Mouse (Mus musculus): ENCODE data around the gene Abhd6. TPM values are rescaled to one million over a fixed set of nuclear protein-coding genes. Genes with fewer than 3 reads are reported as not detected.
"Not testable (repeated sequence)": the region's sequence is repeated elsewhere in the genome, so short reads cannot be mapped to it uniquely, and the experiment has no call there.

Gene Abhd6
- polyA plus RNA-seq, 1 experiment from 2014 or later, result 33.5 TPM

GRCm38 (mm10) chr14:8003093-8003670, 480 bp downstream of the Abhd6 start:
- ATAC-seq (peak; percentile 75), DNase-seq (ENCODE audit: low spot score) (peak; percentile 82)
- H3K27me3 ChIP-seq (replicated peaks; ENCODE audit: control insufficient read depth, insufficient read depth, low read length), result peaks cover 8% of the 10 kb centered on the region
- peaks cover 9% of the 10 kb centered on the region; the same call in 1 of the 2 replicates for H3K4me1 ChIP-seq (ENCODE audit: control insufficient read depth, insufficient read depth, low read length)
- under 1% methylated on average over 23 of the region's 23 CpGs for WGBS
- H3K9me3 ChIP-seq (replicated peaks; ENCODE audit: control insufficient read depth, low read length), result no peaks in the 10 kb centered on the region
- peak overlapping the region; percentile 56; the same call in 1 of the 2 replicates for H3K27ac ChIP-seq (ENCODE audit: low read depth, low read length)
- peak overlapping the region; percentile 62 for H3K4me3 ChIP-seq (ENCODE audit: low read depth, low read length)
- peak overlapping the region; percentile 68 for H3K4me2 ChIP-seq (ENCODE audit: low read length)
- peak overlapping the region; percentile 72 for H3K9ac ChIP-seq (ENCODE audit: low read length)
- no peaks in the 10 kb centered on the region for H3K36me3 ChIP-seq (ENCODE audit: control insufficient read depth, insufficient read depth, low read length)

- Histone ChIP-seq H3K4me3 (ENCODE audit: low read depth, low read length) (peak overlapping the region; percentile 62), H3K27ac (ENCODE audit: low read depth, low read length) (0 out of 2 replicates have a peak overlapping the region, but pooled peaks have one; percentile 56), H3K4me1 (ENCODE audit: control insufficient read depth, insufficient read depth, low read length) (peaks cover 9% of the 10 kb centered on the region; the same call in 1 of the 2 replicates), H3K9ac (ENCODE audit: low read length) (peak overlapping the region; percentile 72), H3K4me2 (ENCODE audit: low read length) (peak overlapping the region; percentile 68), H3K9me3 (replicated peaks; ENCODE audit: control insufficient read depth, low read length) (no peaks in the 10 kb centered on the region), H3K27me3 (replicated peaks; ENCODE audit: control insufficient read depth, insufficient read depth, low read length) (peaks cover 8% of the 10 kb centered on the region), H3K36me3 (ENCODE audit: control insufficient read depth, insufficient read depth, low read length) (no peaks in the 10 kb centered on the region)
- DNase-seq (ENCODE audit: low spot score), result no peak
- ATAC-seq, result no peak
- WGBS, result 41% methylated on average over 18 of the region's 18 CpGs
Measured at GRCm38 (mm10) chr14:8003727-8004670, 1.3 kb downstream of the Abhd6 start.

GRCm38 (mm10) chr14:8006061-8006460, 3.4 kb downstream of the Abhd6 start:
- H3K27me3 ChIP-seq (replicated peaks; ENCODE audit: control insufficient read depth, insufficient read depth, low read length); H3K9me3 ChIP-seq (replicated peaks; ENCODE audit: control insufficient read depth, low read length); H3K4me3 ChIP-seq (ENCODE audit: low read depth, low read length); H3K27ac ChIP-seq (ENCODE audit: low read depth, low read length); H3K9ac ChIP-seq (ENCODE audit: low read length); H3K36me3 ChIP-seq (ENCODE audit: control insufficient read depth, insufficient read depth, low read length); DNase-seq (ENCODE audit: low spot score); H3K4me1 ChIP-seq (ENCODE audit: control insufficient read depth, insufficient read depth, low read length); ATAC-seq; H3K4me2 ChIP-seq (ENCODE audit: low read length): not testable (repeated sequence)
- 68% methylated on average over 3 of the region's 3 CpGs for WGBS

GRCm38 (mm10) chr14:8007084-8007483, 4.4 kb downstream of the Abhd6 start:
- Histone ChIP-seq H3K4me2 (ENCODE audit: low read length) (no peak overlapping the region), H3K9ac (ENCODE audit: low read length) (no peak overlapping the region), H3K36me3 (ENCODE audit: control insufficient read depth, insufficient read depth, low read length) (no peaks in the 10 kb centered on the region), H3K27ac (ENCODE audit: low read depth, low read length) (no peak overlapping the region), H3K27me3 (replicated peaks; ENCODE audit: control insufficient read depth, insufficient read depth, low read length) (no peaks in the 10 kb centered on the region), H3K4me1 (ENCODE audit: control insufficient read depth, insufficient read depth, low read length) (peaks cover 9% of the 10 kb centered on the region; the same call in 1 of the 2 replicates), H3K9me3 (replicated peaks; ENCODE audit: control insufficient read depth, low read length) (no peaks in the 10 kb centered on the region), H3K4me3 (ENCODE audit: low read depth, low read length) (no peak overlapping the region)
- DNase-seq (ENCODE audit: low spot score), result no peak
- ATAC-seq, result no peak

- DNase-seq (ENCODE audit: low spot score) (no peak), ATAC-seq (no peak)
- H3K27ac ChIP-seq (ENCODE audit: low read depth, low read length), result no peak overlapping the region
- H3K27me3 ChIP-seq (replicated peaks; ENCODE audit: control insufficient read depth, insufficient read depth, low read length), result no peaks in the 10 kb centered on the region
- H3K9ac ChIP-seq (ENCODE audit: low read length), result no peak overlapping the region
- no peaks in the 10 kb centered on the region for H3K36me3 ChIP-seq (ENCODE audit: control insufficient read depth, insufficient read depth, low read length)
- no peak overlapping the region for H3K4me2 ChIP-seq (ENCODE audit: low read length)
- no peaks in the 10 kb centered on the region for H3K9me3 ChIP-seq (replicated peaks; ENCODE audit: control insufficient read depth, low read length)
- WGBS, result 90% methylated on average over 2 of the region's 2 CpGs
- peaks cover 9% of the 10 kb centered on the region; the same call in 1 of the 2 replicates for H3K4me1 ChIP-seq (ENCODE audit: control insufficient read depth, insufficient read depth, low read length)
- H3K4me3 ChIP-seq (ENCODE audit: low read depth, low read length), result no peak overlapping the region
Measured at GRCm38 (mm10) chr14:8007486-8007885, 4.8 kb downstream of the Abhd6 start.

- no peak for ATAC-seq
- Histone ChIP-seq H3K36me3 (ENCODE audit: control insufficient read depth, insufficient read depth, low read length) (no peaks in the 10 kb centered on the region), H3K4me1 (ENCODE audit: control insufficient read depth, insufficient read depth, low read length) (peaks cover 9% of the 10 kb centered on the region; the same call in 1 of the 2 replicates), H3K9me3 (replicated peaks; ENCODE audit: control insufficient read depth, low read length) (no peaks in the 10 kb centered on the region), H3K27me3 (replicated peaks; ENCODE audit: control insufficient read depth, insufficient read depth, low read length) (no peaks in the 10 kb centered on the region), H3K9ac (ENCODE audit: low read length) (no peak overlapping the region), H3K4me3 (ENCODE audit: low read depth, low read length) (no peak overlapping the region), H3K27ac (ENCODE audit: low read depth, low read length) (no peak overlapping the region), H3K4me2 (ENCODE audit: low read length) (no peak overlapping the region)
- no peak for DNase-seq (ENCODE audit: low spot score)
- WGBS, result 88% methylated on average over 10 of the region's 10 CpGs
Measured at GRCm38 (mm10) chr14:8007923-8008322, 5.2 kb downstream of the Abhd6 start.

- no peak for DNase-seq (ENCODE audit: low spot score)
- Histone ChIP-seq H3K9ac (ENCODE audit: low read length) (no peak overlapping the region), H3K27me3 (replicated peaks; ENCODE audit: control insufficient read depth, insufficient read depth, low read length) (no peaks in the 10 kb centered on the region), H3K36me3 (ENCODE audit: control insufficient read depth, insufficient read depth, low read length) (no peaks in the 10 kb centered on the region), H3K4me3 (ENCODE audit: low read depth, low read length) (no peak overlapping the region), H3K4me1 (ENCODE audit: control insufficient read depth, insufficient read depth, low read length) (no peaks in the 10 kb centered on the region), H3K9me3 (replicated peaks; ENCODE audit: control insufficient read depth, low read length) (no peaks in the 10 kb centered on the region), H3K4me2 (ENCODE audit: low read length) (no peak overlapping the region), H3K27ac (ENCODE audit: low read depth, low read length) (no peak overlapping the region)
- WGBS, result 87% methylated on average over 2 of the region's 2 CpGs
- no peak for ATAC-seq
Measured at GRCm38 (mm10) chr14:8011297-8011696, 8.6 kb downstream of the Abhd6 start.

GRCm38 (mm10) chr14:8011938-8012337, 9.2 kb downstream of the Abhd6 start:
- Histone ChIP-seq H3K27me3 (replicated peaks; ENCODE audit: control insufficient read depth, insufficient read depth, low read length) (no peaks in the 10 kb centered on the region), H3K9me3 (replicated peaks; ENCODE audit: control insufficient read depth, low read length) (no peaks in the 10 kb centered on the region), H3K9ac (ENCODE audit: low read length) (no peak overlapping the region), H3K36me3 (ENCODE audit: control insufficient read depth, insufficient read depth, low read length) (no peaks in the 10 kb centered on the region), H3K4me3 (ENCODE audit: low read depth, low read length) (no peak overlapping the region), H3K27ac (ENCODE audit: low read depth, low read length) (no peak overlapping the region), H3K4me1 (ENCODE audit: control insufficient read depth, insufficient read depth, low read length) (no peaks in the 10 kb centered on the region), H3K4me2 (ENCODE audit: low read length) (no peak overlapping the region)
- ATAC-seq, result no peak
- WGBS, result 83% methylated on average over 6 of the region's 6 CpGs
- no peak for DNase-seq (ENCODE audit: low spot score)

- Histone ChIP-seq H3K9me3 (replicated peaks; ENCODE audit: control insufficient read depth, low read length) (no peaks in the 10 kb centered on the region), H3K9ac (ENCODE audit: low read length) (no peak overlapping the region), H3K36me3 (ENCODE audit: control insufficient read depth, insufficient read depth, low read length) (no peaks in the 10 kb centered on the region), H3K4me3 (ENCODE audit: low read depth, low read length) (no peak overlapping the region), H3K27ac (ENCODE audit: low read depth, low read length) (no peak overlapping the region), H3K4me1 (ENCODE audit: control insufficient read depth, insufficient read depth, low read length) (no peaks in the 10 kb centered on the region), H3K4me2 (ENCODE audit: low read length) (no peak overlapping the region), H3K27me3 (replicated peaks; ENCODE audit: control insufficient read depth, insufficient read depth, low read length) (no peaks in the 10 kb centered on the region)
- ATAC-seq (no peak), DNase-seq (ENCODE audit: low spot score) (no peak)
- WGBS, result 96% methylated on average over 6 of the region's 6 CpGs
Measured at GRCm38 (mm10) chr14:8015756-8016155, 13.1 kb downstream of the Abhd6 start.
